Mouse (Mus musculus): ENCODE data around the gene Rnf222.

Gene Rnf222

GRCm38 (mm10) chr11:68890625-68891024 lies 2.3 kb downstream of the Rnf222 start:
- no peak for DNase-seq (ENCODE audit: low read depth)

GRCm38 (mm10) chr11:68891823-68892222 lies 3.5 kb downstream of the Rnf222 start:
- DNase-seq (ENCODE audit: low read depth), result no peak

- no peak for DNase-seq (ENCODE audit: low read depth)
Observed at GRCm38 (mm10) chr11:68892233-68892832, 4.0 kb downstream of the Rnf222 start.

- no peak for DNase-seq (ENCODE audit: low read depth)
Observed at GRCm38 (mm10) chr11:68893911-68894464, 5.6 kb downstream of the Rnf222 start.

GRCm38 (mm10) chr11:68896247-68896646 lies 7.9 kb downstream of the Rnf222 start:
- no peak for DNase-seq (ENCODE audit: low read depth)

- no peak for DNase-seq (ENCODE audit: low read depth)
Observed at GRCm38 (mm10) chr11:68897120-68897519, 8.8 kb downstream of the Rnf222 start.

- DNase-seq (ENCODE audit: low read depth), result no peak
Observed at GRCm38 (mm10) chr11:68897838-68898237, 9.5 kb downstream of the Rnf222 start.

GRCm38 (mm10) chr11:68898790-68899189 lies 10.4 kb downstream of the Rnf222 start:
- peak; percentile 50 for DNase-seq (ENCODE audit: low read depth)

GRCm38 (mm10) chr11:68899815-68900214 lies 11.5 kb downstream of the Rnf222 start:
- no peak for DNase-seq (ENCODE audit: low read depth)

- DNase-seq (ENCODE audit: low read depth), result no peak
Observed at GRCm38 (mm10) chr11:68900519-68901350, 12.4 kb downstream of the Rnf222 start.

GRCm38 (mm10) chr11:68901351-68902046 lies 13.1 kb downstream of the Rnf222 start, which contains the start of gene Rpl26:
Gene Rpl26 (plus strand): TSS chr11:68901583.
- peak; percentile 99 for DNase-seq (ENCODE audit: low read depth)

- DNase-seq (ENCODE audit: low read depth), result no peak
Observed at GRCm38 (mm10) chr11:68902047-68902364, 13.7 kb downstream of the Rnf222 start.

- no peak for DNase-seq (ENCODE audit: low read depth)
Observed at GRCm38 (mm10) chr11:68902367-68902766, 14.0 kb downstream of the Rnf222 start.

- no peak for DNase-seq (ENCODE audit: low read depth)
Observed at GRCm38 (mm10) chr11:68902823-68903222, 14.5 kb downstream of the Rnf222 start.

GRCm38 (mm10) chr11:68903775-68904174 lies 15.4 kb downstream of the Rnf222 start:
- DNase-seq (ENCODE audit: low read depth), result no peak

- DNase-seq (ENCODE audit: low read depth), result peak; percentile 79
Observed at GRCm38 (mm10) chr11:68904375-68905137, 16.2 kb downstream of the Rnf222 start.

- no peak for DNase-seq (ENCODE audit: low read depth)
Observed at GRCm38 (mm10) chr11:68905138-68905531, 16.8 kb downstream of the Rnf222 start.

GRCm38 (mm10) chr11:68905665-68906460 lies 17.5 kb downstream of the Rnf222 start:
- no peak for DNase-seq (ENCODE audit: low read depth)

GRCm38 (mm10) chr11:68906461-68906790 lies 18.1 kb downstream of the Rnf222 start:
- DNase-seq (ENCODE audit: low read depth), result no peak

- no peak for DNase-seq (ENCODE audit: low read depth)
Observed at GRCm38 (mm10) chr11:68907251-68907650, 18.9 kb downstream of the Rnf222 start.

- DNase-seq (ENCODE audit: low read depth), result no peak
Observed at GRCm38 (mm10) chr11:68908846-68909503, 20.6 kb downstream of the Rnf222 start.

Measured in c-Kit-positive CD71-positive TER-119-negative erythroid progenitor cells, embryonic 14.5 days (primary cell).